Mouse (Mus musculus) myocyte (in vitro differentiated cells): ENCODE results near the gene 1700042G07Rik. TPM values are rescaled to one million over a fixed set of nuclear protein-coding genes. Genes with fewer than 3 reads are reported as not detected.
A peak's percentile ranks its signal among the peaks of the same experiment; 100 is the strongest.

ENCODE experiments used
- H3K27me3 ChIP-seq: one replicate; pipeline ENCODE4 v1.6.1; 2011; ENCODE audit not compliant: control insufficient read depth, insufficient read depth, insufficient read length
- H3K36me3 ChIP-seq: one replicate; pipeline ENCODE4 v1.6.1; 2011; ENCODE audit not compliant: control insufficient read depth, insufficient read depth
- H3K4me2 ChIP-seq: one replicate; pipeline ENCODE4 v1.6.1; 2011; ENCODE audit warnings: low read depth, control low read depth
- H3K4me3 ChIP-seq: one replicate; pipeline ENCODE4 v1.5.1; 2011; ENCODE audit warnings: mild to moderate bottlenecking, control low read depth, moderate library complexity
- H3K79me2 ChIP-seq: one replicate; pipeline ENCODE4 v1.6.1; 2011; ENCODE audit not compliant: control insufficient read depth, insufficient read depth
- H3ac ChIP-seq: one replicate; pipeline ENCODE4 v1.6.1; 2011; ENCODE audit not compliant: control insufficient read depth, insufficient read length
- CEBPB ChIP-seq: IDR thresholded peaks from 2 replicates; pipeline ENCODE4 v1.6.1; 2011; ENCODE audit warnings: mild to moderate bottlenecking, moderate library complexity; ENCODE audit not compliant: poor library complexity, insufficient read depth, severe bottlenecking
- E2F4 ChIP-seq: IDR thresholded peaks from one replicate; pipeline ENCODE4 v1.6.1; 2011; ENCODE audit warnings: mild to moderate bottlenecking, control low read depth, moderate library complexity; ENCODE audit not compliant: insufficient read depth
- MAX ChIP-seq: IDR thresholded peaks from one replicate; pipeline ENCODE4 v1.6.1; 2011; ENCODE audit warnings: low read depth, mild to moderate bottlenecking, control low read depth
- MYOD1 ChIP-seq, 3 experiments: IDR thresholded peaks; one replicate each; pipeline ENCODE4 v1.6.1; 2011; ENCODE audit warnings: control low read depth in 2 of 3, low read depth in 2 of 3, mild to moderate bottlenecking in 2 of 3, moderate library complexity in 1 of 3; ENCODE audit not compliant: insufficient read length in 2 of 3, control insufficient read depth in 1 of 3
- MYOG ChIP-seq, 3 experiments: IDR thresholded peaks; one replicate each; pipeline ENCODE4 v1.6.1; 2011; ENCODE audit warnings: control low read depth in 2 of 3, low read depth in 2 of 3, mild to moderate bottlenecking in 2 of 3; ENCODE audit not compliant: insufficient read length in 2 of 3, control insufficient read depth in 1 of 3, insufficient read depth in 1 of 3
- POLR2A ChIP-seq: IDR thresholded peaks from one replicate; pipeline ENCODE4 v1.6.1; 2011; ENCODE audit warnings: low read depth, mild to moderate bottlenecking, control low read depth, moderate library complexity; ENCODE audit not compliant: insufficient read length
- POLR2AphosphoS2 ChIP-seq: IDR thresholded peaks from one replicate; pipeline ENCODE4 v1.6.1; 2011; ENCODE audit warnings: low read depth, control low read depth; ENCODE audit not compliant: insufficient read length
- REST ChIP-seq: IDR thresholded peaks from one replicate; pipeline ENCODE4 v1.6.1; 2011; ENCODE audit warnings: mild to moderate bottlenecking, control low read depth, moderate library complexity; ENCODE audit not compliant: insufficient read depth, insufficient read length
- SRF ChIP-seq: IDR thresholded peaks from one replicate; pipeline ENCODE4 v1.6.1; 2011; ENCODE audit warnings: low read depth; ENCODE audit not compliant: control insufficient read depth, insufficient read length
- TCF12 ChIP-seq: IDR thresholded peaks from one replicate; pipeline ENCODE4 v1.6.1; 2011; ENCODE audit warnings: mild to moderate bottlenecking, control low read depth; ENCODE audit not compliant: poor library complexity, insufficient read depth, severe bottlenecking
- TCF3 ChIP-seq: IDR thresholded peaks from one replicate; pipeline ENCODE4 v1.6.1; 2011; ENCODE audit warnings: low read depth, control low read depth; ENCODE audit not compliant: insufficient read length
- USF1 ChIP-seq: IDR thresholded peaks from one replicate; pipeline ENCODE4 v1.6.1; 2011; ENCODE audit warnings: low read depth, mild to moderate bottlenecking, control low read depth, moderate library complexity
- polyA plus RNA-seq: library from polyadenylated mRNA; unstranded; fragments of >200 nt; fragmentation: generic; extraction: Trizol; gene quantifications from one replicate; pipeline ENCODE4 v1.2.1, GENCODE M21; 2012; ENCODE audit warnings: missing spikeins

Gene 1700042G07Rik
- polyA plus RNA-seq: not detected

DNA sequence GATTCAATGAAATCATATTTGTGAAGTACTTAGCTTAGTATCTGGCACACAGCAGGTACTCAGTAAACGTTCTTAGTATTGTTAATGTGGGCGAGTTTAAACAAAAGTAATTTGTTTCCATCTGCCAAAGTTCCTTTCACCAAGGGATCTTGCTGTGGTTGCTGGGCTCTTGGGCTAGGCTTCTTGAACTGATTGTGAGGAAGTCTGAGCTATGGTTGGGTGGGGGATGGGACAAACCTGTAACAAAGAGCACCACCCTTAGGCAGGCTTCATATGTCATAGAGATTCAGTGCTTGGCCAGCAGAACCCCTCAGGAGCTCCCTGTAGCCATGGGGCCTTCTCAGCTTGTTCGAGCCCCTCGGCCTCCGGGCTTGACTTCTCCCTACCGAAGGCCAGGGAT lies at the start of gene 1700042G07Rik, which contains the start of gene Gm49337:
Gene 1700042G07Rik (plus strand): TSS at position 301 of the 400 bp plus-strand sequence.
Gene Gm49337 (plus strand): TSS at position 313 of the 400 bp plus-strand sequence.
- no peak within 1 kb of the TSS for H3K4me3 ChIP-seq
- peak within 1 kb of the TSS; percentile 42 for H3K4me2 ChIP-seq
- no peaks in the 10 kb centered on the region for H3K36me3 ChIP-seq
- H3K79me2 ChIP-seq: no peaks in the 10 kb centered on the region
- no peaks in the 10 kb centered on the region for H3K27me3 ChIP-seq
- H3ac ChIP-seq: no peak within 1 kb of the TSS
- no peak for TF ChIP-seq REST
- no peak for TF ChIP-seq POLR2A
- no peak for TF ChIP-seq CEBPB
- no peak for TF ChIP-seq USF1
- TF ChIP-seq E2F4: no peak
- no peak for TF ChIP-seq POLR2AphosphoS2
- no peak for TF ChIP-seq SRF
- TF ChIP-seq TCF3: no peak
- TF ChIP-seq MYOG (IDR thresholded peaks at IDR 0.05; ENCODE audit: control insufficient read depth in 1 of 3, insufficient read depth in 1 of 3, insufficient read length in 2 of 3, low read depth in 2 of 3): no peak

DNA sequence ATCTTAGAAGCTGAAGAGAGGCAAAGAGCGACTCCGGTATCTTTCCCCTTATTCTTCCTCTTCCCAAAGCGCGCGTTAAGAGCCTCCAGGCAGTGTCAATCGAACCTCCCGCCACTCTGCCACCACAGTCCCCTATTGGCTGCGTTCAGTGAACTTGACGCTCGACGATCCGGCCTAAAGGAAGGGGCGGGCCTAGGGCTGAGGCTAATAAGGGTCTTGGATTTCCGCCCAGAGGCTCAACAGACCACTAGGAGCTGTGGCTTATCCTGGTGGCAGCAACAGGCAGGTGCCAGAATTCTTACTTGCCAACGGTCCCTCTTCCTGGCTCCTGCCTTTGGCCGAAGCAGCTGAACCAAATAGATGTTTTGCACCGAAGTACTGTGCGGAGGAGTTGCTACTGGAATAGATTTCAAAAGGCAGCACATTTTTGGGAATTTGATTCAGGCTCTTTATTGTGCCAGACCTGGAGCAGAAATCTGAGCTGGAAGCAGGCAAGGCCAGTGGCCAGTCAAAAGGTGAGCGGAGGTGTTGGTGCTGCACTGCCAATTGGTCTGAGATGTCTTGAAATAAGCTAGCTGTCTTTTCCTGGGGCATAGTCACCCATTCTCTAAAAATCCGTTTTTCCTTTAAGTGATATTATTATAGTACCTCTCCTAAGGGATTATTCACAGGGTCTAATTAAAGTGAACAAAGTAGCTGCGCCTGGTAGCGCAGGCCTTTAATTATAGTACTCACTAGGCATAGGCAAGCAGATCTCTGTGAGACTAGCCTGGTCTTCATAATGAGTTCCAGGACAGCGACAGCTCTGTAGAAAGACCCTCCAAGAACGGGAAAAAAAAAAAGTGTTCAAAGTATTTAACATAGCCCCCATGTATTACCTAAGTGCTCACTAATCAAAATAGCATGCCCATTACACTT lies 49.3 kb upstream of the 1700042G07Rik start, which contains the start of the genes Rad54l and Pomgnt1:
Gene Rad54l (minus strand): TSS at position 89 of the 918 bp plus-strand sequence.
Gene Pomgnt1 (plus strand): TSS at position 239 of the 918 bp plus-strand sequence.
- H3K36me3 ChIP-seq: no peaks in the 10 kb centered on the region
- peaks cover 3% of the 10 kb centered on the region for H3K79me2 ChIP-seq
- H3K4me2 ChIP-seq: peak within 1 kb of the TSS; percentile 100
- TF ChIP-seq TCF12 (no peak), MYOG (IDR thresholded peaks at IDR 0.05; ENCODE audit: control insufficient read depth in 1 of 3, insufficient read depth in 1 of 3, insufficient read length in 2 of 3, low read depth in 2 of 3) (no peak), SRF (peak; percentile 93), MAX (no peak), E2F4 (peak; percentile 94), POLR2A (peak; percentile 67), REST (no peak), POLR2AphosphoS2 (no peak), MYOD1 (IDR thresholded peaks at IDR 0.05; ENCODE audit: control insufficient read depth in 1 of 3, insufficient read length in 2 of 3, low read depth in 2 of 3) (peak in 1 of 3 experiments; percentile 22), TCF3 (no peak)
- H3K27me3 ChIP-seq: no peaks in the 10 kb centered on the region
- peak within 1 kb of the TSS; percentile 44 for H3K4me3 ChIP-seq
- no peak within 1 kb of the TSS for H3ac ChIP-seq

DNA sequence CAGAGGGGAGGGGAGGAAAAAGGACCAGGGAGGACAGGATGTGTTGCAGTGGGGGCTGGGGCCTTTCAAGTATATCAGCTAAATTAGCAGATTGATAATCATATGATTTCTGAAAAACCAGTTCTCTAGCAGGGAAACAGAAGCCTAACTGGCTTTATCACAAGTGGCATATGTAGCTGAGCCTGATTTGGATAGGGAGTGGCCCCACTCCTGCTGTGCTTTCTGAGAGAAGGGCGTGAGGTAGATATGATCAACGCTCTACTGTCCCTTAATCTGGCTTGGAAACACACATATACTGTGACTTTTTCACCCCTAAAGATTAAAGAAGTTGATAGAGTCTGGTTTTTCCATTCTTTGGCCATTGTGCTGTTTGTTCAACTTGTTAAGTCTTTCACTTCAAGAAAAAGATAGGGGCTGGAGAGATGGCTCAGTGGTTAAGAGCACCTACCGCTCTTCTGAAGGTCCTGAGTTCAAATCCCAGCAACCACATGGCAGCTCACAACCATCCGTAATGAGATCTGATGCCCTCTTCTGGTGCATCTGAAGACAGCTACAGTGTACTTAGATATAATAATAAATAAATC lies 47.3 kb upstream of the 1700042G07Rik start:
- H3ac ChIP-seq: no peak overlapping the region
- TF ChIP-seq MAX: no peak
- TF ChIP-seq POLR2AphosphoS2: no peak
- no peak for TF ChIP-seq USF1
- no peak for TF ChIP-seq TCF12
- no peak for TF ChIP-seq E2F4
- no peak for TF ChIP-seq TCF3
- no peak for TF ChIP-seq CEBPB
- TF ChIP-seq MYOD1 (IDR thresholded peaks at IDR 0.05; ENCODE audit: control insufficient read depth in 1 of 3, insufficient read length in 2 of 3, low read depth in 2 of 3): no peak
- TF ChIP-seq REST: no peak
- TF ChIP-seq SRF: no peak
- TF ChIP-seq MYOG (IDR thresholded peaks at IDR 0.05; ENCODE audit: control insufficient read depth in 1 of 3, insufficient read depth in 1 of 3, insufficient read length in 2 of 3, low read depth in 2 of 3): no peak
- no peak overlapping the region for H3K4me3 ChIP-seq
- H3K36me3 ChIP-seq: no peaks in the 10 kb centered on the region
- peaks cover 3% of the 10 kb centered on the region for H3K79me2 ChIP-seq
- no peaks in the 10 kb centered on the region for H3K27me3 ChIP-seq
- H3K4me2 ChIP-seq: no peak overlapping the region

DNA sequence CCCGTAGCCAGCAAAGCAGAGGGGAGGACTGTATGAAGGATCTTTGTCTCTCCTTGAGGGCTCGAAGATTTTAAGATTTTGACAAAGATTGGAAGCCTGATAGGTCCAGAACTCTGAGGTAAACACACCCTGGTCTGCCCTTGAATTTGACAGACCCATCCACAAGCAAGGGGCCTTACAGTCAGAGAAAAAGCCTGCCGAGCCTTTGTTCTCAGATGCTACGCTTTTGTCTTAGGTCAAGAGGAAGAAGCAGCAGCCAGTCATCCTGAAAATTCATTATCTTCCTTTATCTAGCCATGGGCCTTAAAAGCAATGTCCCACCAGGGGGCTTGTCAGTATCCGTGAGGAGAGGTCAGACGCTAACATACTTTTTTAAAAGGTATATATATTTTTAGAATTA lies 45.2 kb upstream of the 1700042G07Rik start:
- H3ac ChIP-seq: no peak overlapping the region
- H3K36me3 ChIP-seq: no peaks in the 10 kb centered on the region
- no peaks in the 10 kb centered on the region for H3K27me3 ChIP-seq
- no peak for TF ChIP-seq POLR2A
- TF ChIP-seq TCF12: no peak
- no peak for TF ChIP-seq MYOD1 (IDR thresholded peaks at IDR 0.05; ENCODE audit: control insufficient read depth in 1 of 3, insufficient read length in 2 of 3, low read depth in 2 of 3)
- no peak for TF ChIP-seq E2F4
- TF ChIP-seq MYOG (IDR thresholded peaks at IDR 0.05; ENCODE audit: control insufficient read depth in 1 of 3, insufficient read depth in 1 of 3, insufficient read length in 2 of 3, low read depth in 2 of 3): no peak
- no peak for TF ChIP-seq MAX
- no peak for TF ChIP-seq REST
- no peak for TF ChIP-seq POLR2AphosphoS2
- no peak for TF ChIP-seq TCF3
- TF ChIP-seq SRF: no peak
- no peak for TF ChIP-seq CEBPB
- no peak for TF ChIP-seq USF1
- no peaks in the 10 kb centered on the region for H3K79me2 ChIP-seq
- no peak overlapping the region for H3K4me2 ChIP-seq
- no peak overlapping the region for H3K4me3 ChIP-seq
